Mouse (Mus musculus) right cerebral cortex, postnatal 4 days (tissue): ENCODE data around the gene Igf1.

Experiments
- DNase-seq: peaks from one replicate; pipeline ENCODE4 v3.0.0-alpha.2; 2022

Igf1 gene

GRCm38 (mm10) chr10:87904324-87904723 is 46.3 kb downstream of the Igf1 start:
- DNase-seq = no peak

- DNase-seq = no peak
Measured at GRCm38 (mm10) chr10:87905087-87905486, 47.0 kb downstream of the Igf1 start.

DNA sequence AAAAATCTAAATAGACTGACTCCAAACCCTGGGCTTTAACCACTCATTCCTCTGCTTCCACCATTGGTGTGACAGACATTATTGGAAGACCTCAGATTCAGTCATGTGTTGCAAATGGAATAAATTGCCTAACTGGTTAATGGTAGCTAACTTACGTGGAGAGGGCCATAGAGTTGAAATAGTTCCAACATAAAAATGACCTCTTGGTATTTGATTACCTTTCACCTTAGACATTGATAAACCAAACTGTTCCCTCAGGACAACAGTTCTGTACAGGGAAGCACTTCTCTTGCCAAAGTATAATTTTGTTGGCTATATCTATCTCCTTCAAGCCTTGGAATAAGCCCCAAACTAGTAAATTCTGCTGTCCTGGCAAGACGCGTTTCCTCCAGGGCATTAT is 48.1 kb downstream of the Igf1 start:
- no peak for DNase-seq

DNA sequence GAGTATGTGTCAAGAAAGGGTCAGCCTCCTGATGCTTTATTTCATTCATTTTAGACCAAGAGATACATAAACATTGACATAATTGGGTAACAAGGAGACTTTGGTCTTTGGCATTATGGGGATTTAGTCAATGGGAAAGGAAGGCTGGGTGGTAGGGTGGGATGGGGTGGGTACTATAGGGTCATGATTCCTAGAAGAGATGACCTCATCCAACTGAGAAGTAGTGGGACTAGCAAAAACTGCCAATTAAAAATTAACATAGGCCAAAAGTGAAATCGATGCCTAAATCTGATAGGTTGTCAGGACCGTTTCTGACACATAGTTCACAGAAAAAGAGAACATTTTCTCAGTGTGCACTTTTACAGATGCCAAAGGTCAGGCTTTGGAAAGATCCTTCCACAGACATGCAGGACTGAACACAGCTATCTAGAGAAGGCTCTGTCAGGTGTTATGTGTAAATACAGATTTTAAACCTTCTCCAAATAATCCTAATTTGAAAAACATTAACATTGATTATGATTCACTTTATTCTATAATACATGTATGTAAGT is 48.8 kb downstream of the Igf1 start:
- DNase-seq = no peak

GRCm38 (mm10) chr10:87913852-87914251 is 55.8 kb downstream of the Igf1 start:
- no peak for DNase-seq

DNA sequence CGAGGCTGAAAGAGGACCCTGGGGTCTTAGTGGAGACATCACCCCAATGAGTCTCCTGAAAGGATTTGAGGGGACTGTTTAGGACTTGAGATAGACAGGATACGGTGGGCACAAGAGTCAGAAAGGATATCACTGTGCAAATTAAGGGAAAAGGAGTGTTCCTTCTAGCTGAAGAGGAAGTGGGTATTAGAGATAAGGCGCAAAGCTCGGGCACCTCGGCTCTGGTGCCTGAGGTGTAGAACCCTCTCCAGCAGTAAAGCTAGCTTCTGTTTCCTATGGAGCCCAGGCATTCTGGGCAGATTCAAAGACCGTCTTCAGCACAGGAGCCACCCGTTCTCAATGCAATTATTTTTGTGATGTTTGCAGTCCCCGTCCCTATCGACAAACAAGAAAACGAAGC is 56.9 kb downstream of the Igf1 start:
- DNase-seq = no peak

DNA sequence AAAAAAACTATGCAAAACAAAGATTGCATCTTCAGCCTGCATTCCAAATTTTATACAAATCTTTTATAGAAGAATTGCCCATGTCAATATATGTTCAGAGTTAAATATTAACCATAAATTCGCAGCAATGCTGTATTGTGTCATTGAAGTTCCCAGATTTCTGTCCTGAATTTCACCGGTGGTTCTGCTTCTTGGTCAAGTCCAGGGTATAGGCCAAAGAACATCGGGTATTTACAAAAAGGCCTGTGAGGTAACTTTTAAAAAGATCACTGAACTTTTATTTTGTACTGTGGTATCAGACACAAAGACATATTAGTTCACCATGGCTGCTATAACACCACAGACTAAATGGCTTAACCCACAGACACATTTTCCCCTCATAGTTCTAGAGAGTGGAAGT is 57.7 kb downstream of the Igf1 start:
- no peak for DNase-seq

DNA sequence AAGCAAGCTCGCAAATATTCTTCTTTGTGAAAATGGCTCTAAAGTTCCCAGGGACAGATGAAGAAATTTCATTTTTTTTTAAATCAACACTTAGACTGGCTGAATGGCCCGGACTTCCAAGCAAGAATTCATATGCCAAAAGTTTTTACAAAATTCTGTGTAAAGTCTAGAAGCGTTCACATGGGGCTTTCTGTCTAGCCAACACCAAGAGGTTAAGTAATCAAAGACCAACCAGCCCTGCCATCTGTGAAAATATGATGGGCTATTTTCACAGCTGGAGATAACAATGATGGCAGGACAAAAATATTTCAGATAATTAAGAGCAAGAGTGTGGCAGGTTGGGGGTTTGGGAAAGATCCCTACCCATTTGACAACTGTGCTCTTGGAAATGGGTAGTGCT is 64.2 kb downstream of the Igf1 start:
- no peak for DNase-seq

DNA sequence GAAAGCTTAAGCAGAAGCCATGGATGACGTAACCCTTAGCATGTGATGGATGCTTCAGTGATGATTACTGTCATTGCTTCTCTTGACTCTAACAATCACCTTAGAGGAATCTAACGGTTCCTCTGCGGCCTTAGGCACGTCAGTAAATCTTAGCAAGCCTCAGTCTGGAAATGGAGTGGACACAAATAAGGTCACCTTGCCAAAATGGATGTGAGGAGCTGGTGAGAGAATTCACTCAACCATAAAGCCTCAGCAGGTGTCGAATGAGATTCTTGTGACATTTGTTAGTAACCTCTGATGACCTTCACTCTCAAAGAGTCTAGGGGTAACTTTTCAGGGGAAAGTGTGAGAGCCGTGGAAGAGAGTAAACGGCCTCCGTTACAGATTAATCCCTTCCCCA is 68.5 kb downstream of the Igf1 start:
- DNase-seq = no peak

- DNase-seq = peak; percentile 13
Measured at GRCm38 (mm10) chr10:87927131-87927609, 69.1 kb downstream of the Igf1 start.

DNA sequence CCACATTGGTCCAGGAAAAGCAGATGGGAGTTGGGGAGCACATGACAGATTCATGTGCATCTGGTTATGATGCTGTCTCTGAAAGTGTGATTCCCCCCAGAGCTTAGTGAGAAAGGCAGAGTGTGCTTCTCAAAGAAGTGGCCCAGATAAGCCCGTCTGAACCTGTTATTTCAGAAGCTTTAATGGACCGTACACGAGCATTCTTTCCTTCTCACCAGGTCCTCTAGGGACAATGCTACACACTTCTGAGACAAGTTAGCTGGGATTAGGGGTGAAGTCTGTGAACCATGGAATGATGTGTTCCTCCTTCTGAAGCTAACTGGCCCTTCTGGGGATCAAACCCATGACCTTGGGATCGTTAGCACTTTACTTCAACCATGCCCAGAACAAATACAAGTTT is 90.1 kb downstream of the Igf1 start:
- no peak for DNase-seq

- no peak for DNase-seq
Measured at GRCm38 (mm10) chr10:87971536-87971935, 113.5 kb downstream of the Igf1 start.

GRCm38 (mm10) chr10:87973911-87974631 is 116.0 kb downstream of the Igf1 start:
- no peak for DNase-seq

DNA sequence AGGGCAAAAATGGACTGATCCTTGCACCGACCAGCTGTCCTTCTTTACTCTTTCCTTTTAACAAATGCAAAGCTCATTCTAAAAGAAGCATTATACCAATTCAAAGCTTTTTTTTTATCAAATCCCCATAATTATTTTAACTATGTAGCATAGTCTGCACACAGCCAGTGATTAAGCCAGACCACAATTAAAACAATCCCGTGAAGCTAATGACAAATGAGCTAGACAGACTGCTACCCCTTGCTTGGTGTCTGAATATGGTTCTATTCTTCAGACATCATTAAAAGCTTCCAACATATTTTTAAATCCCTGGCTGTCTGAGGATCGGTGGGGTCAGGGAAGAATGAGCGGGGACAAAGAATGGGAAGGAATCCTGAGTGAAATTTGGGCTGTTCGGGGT is 127.3 kb downstream of the Igf1 start:
- no peak for DNase-seq

DNA sequence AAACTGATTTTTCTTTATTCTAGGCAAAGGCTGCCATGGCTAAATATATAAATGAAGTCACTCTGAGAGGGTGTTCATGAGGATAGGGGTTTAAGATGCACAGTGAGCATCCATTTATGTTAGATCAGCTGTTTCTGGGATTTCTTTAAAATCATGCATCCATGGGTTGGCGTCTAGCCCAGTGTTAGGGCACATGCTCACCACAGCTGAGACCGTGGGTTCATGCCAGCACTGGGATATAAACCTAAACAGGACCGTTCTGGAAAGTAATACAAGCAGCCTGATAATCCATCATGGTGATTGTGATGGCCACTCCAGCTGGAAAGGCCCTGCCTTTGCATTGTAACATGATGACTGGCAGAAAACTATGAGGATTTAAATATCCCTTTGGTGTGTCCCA is 128.1 kb downstream of the Igf1 start:
- peak; percentile 38 for DNase-seq
